Mouse (Mus musculus) brain, adult 2 months (tissue): ENCODE data around the gene Olfr338.
"Not testable (repeated sequence)": the region's sequence is repeated elsewhere in the genome, so short reads cannot be mapped to it uniquely, and the experiment has no call there.

Experiments used
- DNase-seq: peaks from one replicate; pipeline ENCODE4 v3.0.0; 2011; ENCODE audit warnings: low read depth, low spot score

Gene Olfr338

GRCm38 (mm10) chr2:36373219-36373618 lies at the start of gene Olfr338:
Gene Olfr338, plus strand, starts transcription at chr2:36373519.
- no peak for DNase-seq

- DNase-seq: not testable (repeated sequence)
Measured at GRCm38 (mm10) chr2:36415174-36415573, 41.9 kb downstream of the Olfr338 start.

- not testable (repeated sequence) for DNase-seq
Measured at GRCm38 (mm10) chr2:36415591-36415990, 42.3 kb downstream of the Olfr338 start.

- no peak for DNase-seq
Measured at GRCm38 (mm10) chr2:36418647-36419046, 45.3 kb downstream of the Olfr338 start, which contains the start of gene Olfr339. Gene Olfr339, plus strand, starts transcription at chr2:36418947.
